Mouse (Mus musculus): ENCODE measurements around the gene Myo19. TPM values are rescaled to one million over a fixed set of nuclear protein-coding genes. Genes with fewer than 3 reads are reported as not detected.

The Myo19 gene
- polyA plus RNA-seq (2015; fragmentation: Nextera tagmentation; extraction: Ambion mirVana): 6.6 and 6.8 TPM in 2 replicates

- Histone ChIP-seq H3K27ac (ENCODE audit: low read length) (peak within 1 kb of the TSS; percentile 98), H3K36me3 (ENCODE audit: control insufficient read depth, insufficient read depth) (peaks cover 15% of the 10 kb centered on the region), H3K27me3 (ENCODE audit: control insufficient read depth, insufficient read depth, low read length) (no peaks in the 10 kb centered on the region), H3K4me2 (ENCODE audit: low read depth, low read length) (peak within 1 kb of the TSS; percentile 97), H3K4me3 (ENCODE audit: low read length) (peak within 1 kb of the TSS; percentile 95), H3K4me1 (ENCODE audit: control insufficient read depth, insufficient read depth, low read length) (peaks cover 14% of the 10 kb centered on the region), H3K9ac (ENCODE audit: low read length) (peak within 1 kb of the TSS; percentile 95), H3K9me3 (replicated peaks; ENCODE audit: control insufficient read depth, low read length) (no peaks in the 10 kb centered on the region)
- peak; percentile 97 for ATAC-seq (replicated peaks; ENCODE audit: extremely low read depth, insufficient read depth, low FRiP score)
- under 1% methylated on average over 81 of the region's 81 CpGs for WGBS
These were observed at the start of gene Myo19, which contains the start of gene Pigw for GRCm38 (mm10) chr11:84879772-84880464. Gene Myo19 (plus strand): TSS chr11:84880148. Gene Pigw (minus strand): TSS chr11:84880285.

DNA sequence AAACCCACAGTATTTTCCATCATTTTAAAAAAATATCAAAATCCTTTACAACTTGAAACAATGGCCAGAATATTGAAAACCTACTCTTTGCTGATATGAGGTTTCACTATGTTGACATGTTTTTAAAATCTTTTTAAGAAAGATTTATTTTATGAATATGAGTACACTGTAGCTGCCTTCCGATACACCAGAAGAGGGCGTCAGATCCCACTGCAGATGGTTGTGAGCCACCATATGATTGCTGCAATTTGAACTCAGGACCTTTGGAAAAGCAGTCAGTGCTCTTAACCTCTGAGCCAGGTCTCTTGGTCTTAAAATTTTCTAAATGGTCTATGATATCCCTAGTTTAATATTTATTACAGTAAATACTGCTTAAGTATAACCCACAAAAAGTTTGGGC is 40.6 kb upstream of the Myo19 start:
- H3K9me3 ChIP-seq (replicated peaks; ENCODE audit: control insufficient read depth, low read length): no peaks in the 10 kb centered on the region
- H3K4me3 ChIP-seq (ENCODE audit: low read length): no peak overlapping the region
- no peak overlapping the region for H3K4me2 ChIP-seq (ENCODE audit: low read depth, low read length)
- no peaks in the 10 kb centered on the region for H3K27me3 ChIP-seq (ENCODE audit: control insufficient read depth, insufficient read depth, low read length)
- H3K27ac ChIP-seq (ENCODE audit: low read length): no peak overlapping the region
- H3K36me3 ChIP-seq (ENCODE audit: control insufficient read depth, insufficient read depth): peaks cover 42% of the 10 kb centered on the region
- H3K9ac ChIP-seq (ENCODE audit: low read length): no peak overlapping the region
- 82% methylated on average over 2 of the region's 2 CpGs for WGBS
- no peak for ATAC-seq (replicated peaks; ENCODE audit: extremely low read depth, insufficient read depth, low FRiP score)
- no peaks in the 10 kb centered on the region for H3K4me1 ChIP-seq (ENCODE audit: control insufficient read depth, insufficient read depth, low read length)

GRCm38 (mm10) chr11:84846741-84847474 is 33.0 kb upstream of the Myo19 start:
- WGBS: 94% methylated on average over 15 of the region's 15 CpGs
- Histone ChIP-seq H3K4me1 (ENCODE audit: control insufficient read depth, insufficient read depth, low read length) (no peaks in the 10 kb centered on the region), H3K9ac (ENCODE audit: low read length) (no peak overlapping the region), H3K36me3 (ENCODE audit: control insufficient read depth, insufficient read depth) (peaks cover 33% of the 10 kb centered on the region), H3K4me2 (ENCODE audit: low read depth, low read length) (no peak overlapping the region), H3K27ac (ENCODE audit: low read length) (no peak overlapping the region), H3K9me3 (replicated peaks; ENCODE audit: control insufficient read depth, low read length) (no peaks in the 10 kb centered on the region), H3K27me3 (ENCODE audit: control insufficient read depth, insufficient read depth, low read length) (no peaks in the 10 kb centered on the region), H3K4me3 (ENCODE audit: low read length) (no peak overlapping the region)
- ATAC-seq (replicated peaks; ENCODE audit: extremely low read depth, insufficient read depth, low FRiP score): no peak

DNA sequence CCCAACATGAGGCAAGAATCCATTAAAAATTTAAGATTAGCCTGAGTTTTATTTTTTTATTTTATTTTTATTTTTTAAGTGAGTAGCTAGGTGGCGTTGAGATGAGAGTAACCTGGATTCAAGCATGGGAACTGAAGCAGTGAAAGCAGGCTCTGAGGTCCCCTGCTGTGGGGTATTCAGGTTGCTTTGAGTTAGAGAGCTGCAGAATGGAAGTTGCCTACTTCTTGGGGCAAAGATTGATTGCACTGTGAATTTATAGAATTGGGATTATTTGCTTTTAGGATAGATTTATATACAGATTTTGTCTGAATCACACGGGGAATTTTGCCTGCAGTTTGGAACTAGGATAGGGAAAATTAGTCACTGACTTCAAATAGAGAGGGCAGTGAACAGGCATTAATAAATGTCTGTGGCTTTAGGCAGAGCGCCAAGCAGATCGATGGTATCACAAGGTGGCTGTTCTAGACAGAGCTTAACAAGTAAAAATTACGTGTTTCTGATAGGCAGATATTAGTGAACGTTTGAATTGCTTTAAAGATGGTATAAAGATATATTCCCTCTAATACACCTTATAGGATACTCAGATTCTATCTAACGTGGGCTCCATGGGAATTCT is 32.4 kb upstream of the Myo19 start:
- WGBS: 83% methylated on average over 7 of the region's 7 CpGs
- no peaks in the 10 kb centered on the region for H3K27me3 ChIP-seq (ENCODE audit: control insufficient read depth, insufficient read depth, low read length)
- H3K9ac ChIP-seq (ENCODE audit: low read length): no peak overlapping the region
- no peak overlapping the region for H3K4me3 ChIP-seq (ENCODE audit: low read length)
- no peaks in the 10 kb centered on the region for H3K4me1 ChIP-seq (ENCODE audit: control insufficient read depth, insufficient read depth, low read length)
- no peaks in the 10 kb centered on the region for H3K9me3 ChIP-seq (replicated peaks; ENCODE audit: control insufficient read depth, low read length)
- ATAC-seq (replicated peaks; ENCODE audit: extremely low read depth, insufficient read depth, low FRiP score): no peak
- no peak overlapping the region for H3K27ac ChIP-seq (ENCODE audit: low read length)
- no peak overlapping the region for H3K4me2 ChIP-seq (ENCODE audit: low read depth, low read length)
- H3K36me3 ChIP-seq (ENCODE audit: control insufficient read depth, insufficient read depth): peaks cover 39% of the 10 kb centered on the region

GRCm38 (mm10) chr11:84855285-84855684 is 24.7 kb upstream of the Myo19 start:
- Histone ChIP-seq H3K36me3 (ENCODE audit: control insufficient read depth, insufficient read depth) (peaks cover 33% of the 10 kb centered on the region), H3K4me3 (ENCODE audit: low read length) (no peak overlapping the region), H3K27me3 (ENCODE audit: control insufficient read depth, insufficient read depth, low read length) (no peaks in the 10 kb centered on the region), H3K9me3 (replicated peaks; ENCODE audit: control insufficient read depth, low read length) (no peaks in the 10 kb centered on the region), H3K9ac (ENCODE audit: low read length) (no peak overlapping the region), H3K4me2 (ENCODE audit: low read depth, low read length) (no peak overlapping the region), H3K27ac (ENCODE audit: low read length) (no peak overlapping the region), H3K4me1 (ENCODE audit: control insufficient read depth, insufficient read depth, low read length) (no peaks in the 10 kb centered on the region)
- ATAC-seq (replicated peaks; ENCODE audit: extremely low read depth, insufficient read depth, low FRiP score): no peak
- 93% methylated on average over 6 of the region's 6 CpGs for whole genome bisulfite sequencing

DNA sequence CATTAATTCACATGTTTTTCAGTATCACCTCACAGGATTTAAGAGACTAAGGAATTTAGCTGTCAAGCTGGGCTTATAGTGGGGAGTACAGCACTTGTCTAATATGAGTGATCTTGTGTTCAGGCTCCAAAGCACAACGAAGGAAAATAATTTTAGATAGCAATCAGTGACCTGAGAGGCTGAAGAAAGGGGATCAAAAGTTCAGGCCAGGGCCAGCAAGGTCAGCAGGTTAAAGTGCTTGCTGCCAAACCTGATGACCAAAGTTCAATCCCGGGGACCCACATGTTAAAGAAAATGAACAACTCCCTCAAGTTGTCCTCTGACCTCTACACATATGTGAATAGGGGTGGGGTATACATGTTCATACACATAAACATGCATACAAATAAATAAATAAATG is 14.7 kb upstream of the Myo19 start:
- no peak for ATAC-seq (replicated peaks; ENCODE audit: extremely low read depth, insufficient read depth, low FRiP score)
- Histone ChIP-seq H3K9me3 (replicated peaks; ENCODE audit: control insufficient read depth, low read length) (no peaks in the 10 kb centered on the region), H3K9ac (ENCODE audit: low read length) (no peak overlapping the region), H3K27ac (ENCODE audit: low read length) (no peak overlapping the region), H3K27me3 (ENCODE audit: control insufficient read depth, insufficient read depth, low read length) (no peaks in the 10 kb centered on the region), H3K4me2 (ENCODE audit: low read depth, low read length) (no peak overlapping the region), H3K4me1 (ENCODE audit: control insufficient read depth, insufficient read depth, low read length) (peaks cover 17% of the 10 kb centered on the region), H3K4me3 (ENCODE audit: low read length) (no peak overlapping the region), H3K36me3 (ENCODE audit: control insufficient read depth, insufficient read depth) (peaks cover 3% of the 10 kb centered on the region)
- WGBS: 47% methylated on average over 2 of the region's 2 CpGs

DNA sequence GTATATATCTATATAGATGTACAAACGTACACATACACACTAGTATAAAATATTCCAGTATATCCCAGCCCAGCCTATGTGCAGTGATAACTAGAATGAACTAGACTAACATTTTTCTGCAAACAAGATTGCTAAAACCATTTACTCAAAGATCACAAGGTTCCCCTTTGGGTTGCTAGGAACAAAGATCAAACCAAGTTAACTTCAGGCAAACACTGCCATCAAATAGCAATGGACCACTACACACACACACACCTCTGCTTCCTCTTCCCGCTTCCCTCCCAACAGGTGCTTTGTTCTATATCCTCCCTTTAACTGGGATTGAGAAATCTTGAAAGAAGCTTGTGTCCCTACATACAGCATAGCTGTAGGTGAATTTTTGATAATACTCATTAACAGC is 12.4 kb upstream of the Myo19 start:
- 0 out of 2 replicates have a peak overlapping the region, but pooled peaks have one; percentile 2 for H3K4me2 ChIP-seq (ENCODE audit: low read depth, low read length)

GRCm38 (mm10) chr11:84868786-84869259 is 11.1 kb upstream of the Myo19 start:
- ATAC-seq (replicated peaks; ENCODE audit: extremely low read depth, insufficient read depth, low FRiP score): no peak
- no peaks in the 10 kb centered on the region for H3K36me3 ChIP-seq (ENCODE audit: control insufficient read depth, insufficient read depth)
- peaks cover 22% of the 10 kb centered on the region for H3K4me1 ChIP-seq (ENCODE audit: control insufficient read depth, insufficient read depth, low read length)
- peak overlapping the region; percentile 96 for H3K9ac ChIP-seq (ENCODE audit: low read length)
- peak overlapping the region; percentile 88 for H3K4me2 ChIP-seq (ENCODE audit: low read depth, low read length)
- WGBS: 4% methylated on average over 7 of the region's 7 CpGs
- no peaks in the 10 kb centered on the region for H3K9me3 ChIP-seq (replicated peaks; ENCODE audit: control insufficient read depth, low read length)
- peak overlapping the region; percentile 98 for H3K4me3 ChIP-seq (ENCODE audit: low read length)
- H3K27ac ChIP-seq (ENCODE audit: low read length): peak overlapping the region; percentile 96
- H3K27me3 ChIP-seq (ENCODE audit: control insufficient read depth, insufficient read depth, low read length): no peaks in the 10 kb centered on the region

More for the DNA sequence above, 12.4 kb upstream of the Myo19 start:
- 90% methylated on average over 2 of the region's 2 CpGs for WGBS
- Histone ChIP-seq H3K4me1 (ENCODE audit: control insufficient read depth, insufficient read depth, low read length) (peaks cover 22% of the 10 kb centered on the region), H3K27ac (ENCODE audit: low read length) (no peak overlapping the region), H3K36me3 (ENCODE audit: control insufficient read depth, insufficient read depth) (no peaks in the 10 kb centered on the region), H3K4me3 (ENCODE audit: low read length) (no peak overlapping the region), H3K27me3 (ENCODE audit: control insufficient read depth, insufficient read depth, low read length) (no peaks in the 10 kb centered on the region), H3K9me3 (replicated peaks; ENCODE audit: control insufficient read depth, low read length) (no peaks in the 10 kb centered on the region), H3K9ac (ENCODE audit: low read length) (no peak overlapping the region)
- ATAC-seq (replicated peaks; ENCODE audit: extremely low read depth, insufficient read depth, low FRiP score): no peak

Measured in heart, embryonic 16.5 days (tissue).